Mouse (Mus musculus): ENCODE results near the gene Atp8a1. TPM values are rescaled to one million over a fixed set of nuclear protein-coding genes. Genes with fewer than 3 reads are reported as not detected.

The Atp8a1 gene
- polyA plus RNA-seq, 1 experiment = 20.6 TPM

DNA sequence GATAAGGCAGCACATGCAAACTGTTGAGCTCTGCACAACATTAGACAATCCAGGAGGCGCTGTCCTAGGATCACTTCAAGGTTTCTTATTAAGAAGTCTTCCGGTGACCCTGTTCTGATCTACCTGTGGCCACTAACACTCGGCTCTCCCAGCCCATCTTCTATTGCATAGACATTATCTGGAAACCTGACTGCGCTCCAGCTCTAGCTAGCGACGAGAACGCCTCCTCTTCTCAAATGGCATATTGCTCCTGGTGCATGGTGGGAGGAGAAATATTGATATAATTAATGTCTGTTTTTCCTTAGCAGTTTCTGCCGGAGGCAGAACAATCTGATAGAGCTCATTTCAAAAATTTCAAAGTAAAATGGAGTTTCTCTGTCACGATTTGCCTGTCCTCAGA lies 156.9 kb downstream of the Atp8a1 start:
- no peak for TF ChIP-seq EP300 (IDR thresholded peaks at IDR 0.05; ENCODE audit: insufficient read depth, low read depth, low read length)
- no peak for TF ChIP-seq CTCF (IDR thresholded peaks at IDR 0.05; ENCODE audit: low read depth, low read length)
- TF ChIP-seq POLR2A (IDR thresholded peaks at IDR 0.05; ENCODE audit: insufficient read depth, low read length) = no peak
- H3K9ac ChIP-seq (ENCODE audit: low read depth, poor library complexity, severe bottlenecking) = no peak overlapping the region

DNA sequence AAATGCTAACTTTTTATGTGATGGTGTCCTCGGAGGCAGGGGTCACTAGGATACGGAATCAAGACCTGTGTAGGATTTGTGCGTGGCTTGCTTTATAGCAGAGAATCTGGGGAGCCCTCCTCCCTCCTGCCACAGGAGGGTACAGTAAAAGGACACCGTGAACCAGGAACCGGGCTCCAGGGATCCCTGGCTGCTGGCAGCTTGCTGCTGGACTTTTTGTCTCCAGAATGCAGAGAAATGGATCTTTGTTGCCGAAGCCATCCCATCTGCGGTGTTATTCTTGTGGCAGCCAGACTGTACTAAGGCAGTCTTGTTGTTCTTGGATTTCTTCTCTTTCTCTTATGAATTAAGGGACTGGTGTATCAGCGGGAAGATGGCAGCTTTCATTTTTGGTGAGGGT lies 159.2 kb downstream of the Atp8a1 start:
- Histone ChIP-seq H3K4me3 (ENCODE audit: low read depth, low read length) (no peak overlapping the region), H3K27me3 (ENCODE audit: control insufficient read depth, insufficient read depth, low read length, poor library complexity, severe bottlenecking) (no peaks in the 10 kb centered on the region; the same call in 1 of the 2 replicates), H3K9ac (ENCODE audit: low read depth, poor library complexity, severe bottlenecking) (no peak overlapping the region), H3K36me3 (ENCODE audit: control insufficient read depth, insufficient read depth, low read length, poor library complexity, severe bottlenecking) (no peaks in the 10 kb centered on the region), H3K27ac (ENCODE audit: insufficient read depth, low read length) (no peak overlapping the region), H3K9me3 (replicated peaks; ENCODE audit: control insufficient read depth, insufficient read depth, low read length, poor library complexity, severe bottlenecking) (no peaks in the 10 kb centered on the region), H3K4me1 (ENCODE audit: control insufficient read depth, insufficient read depth, low read length) (no peaks in the 10 kb centered on the region)
- TF ChIP-seq EP300 (IDR thresholded peaks at IDR 0.05; ENCODE audit: insufficient read depth, low read depth, low read length) (no peak), CTCF (IDR thresholded peaks at IDR 0.05; ENCODE audit: low read depth, low read length) (no peak), POLR2A (IDR thresholded peaks at IDR 0.05; ENCODE audit: insufficient read depth, low read length) (no peak)

More for the DNA sequence above, 156.9 kb downstream of the Atp8a1 start:
- H3K4me3 ChIP-seq (ENCODE audit: low read depth, low read length) = no peak overlapping the region
- no peaks in the 10 kb centered on the region for H3K9me3 ChIP-seq (replicated peaks; ENCODE audit: control insufficient read depth, insufficient read depth, low read length, poor library complexity, severe bottlenecking)
- H3K27me3 ChIP-seq (ENCODE audit: control insufficient read depth, insufficient read depth, low read length, poor library complexity, severe bottlenecking) = no peaks in the 10 kb centered on the region; the same call in 1 of the 2 replicates
- no peaks in the 10 kb centered on the region for H3K4me1 ChIP-seq (ENCODE audit: control insufficient read depth, insufficient read depth, low read length)
- H3K36me3 ChIP-seq (ENCODE audit: control insufficient read depth, insufficient read depth, low read length, poor library complexity, severe bottlenecking) = no peaks in the 10 kb centered on the region
- H3K27ac ChIP-seq (ENCODE audit: insufficient read depth, low read length) = no peak overlapping the region

DNA sequence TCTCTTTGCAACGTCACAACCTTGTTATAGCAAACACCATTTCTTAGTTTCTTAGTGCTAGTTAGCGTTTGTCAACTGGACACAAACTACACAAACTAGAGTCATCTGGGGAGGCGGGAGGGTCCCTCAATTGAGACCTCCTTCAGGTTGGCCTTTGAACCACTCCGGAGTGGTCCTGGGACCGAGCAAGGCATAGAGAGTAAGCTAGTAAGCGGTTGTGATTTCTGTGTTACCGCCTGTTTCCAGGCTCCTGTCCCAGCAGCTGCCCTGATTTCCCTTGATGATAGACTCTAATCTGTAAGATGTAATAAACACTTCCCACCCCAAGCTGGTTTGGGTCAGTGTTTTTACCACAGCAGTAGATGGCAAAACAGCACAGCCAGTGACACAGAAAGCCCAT lies 161.3 kb downstream of the Atp8a1 start:
- H3K27ac ChIP-seq (ENCODE audit: insufficient read depth, low read length) = no peak overlapping the region
- no peaks in the 10 kb centered on the region for H3K27me3 ChIP-seq (ENCODE audit: control insufficient read depth, insufficient read depth, low read length, poor library complexity, severe bottlenecking)
- no peaks in the 10 kb centered on the region for H3K4me1 ChIP-seq (ENCODE audit: control insufficient read depth, insufficient read depth, low read length)
- H3K9ac ChIP-seq (ENCODE audit: low read depth, poor library complexity, severe bottlenecking) = no peak overlapping the region
- H3K9me3 ChIP-seq (replicated peaks; ENCODE audit: control insufficient read depth, insufficient read depth, low read length, poor library complexity, severe bottlenecking) = no peaks in the 10 kb centered on the region
- H3K4me3 ChIP-seq (ENCODE audit: low read depth, low read length) = no peak overlapping the region
- TF ChIP-seq EP300 (IDR thresholded peaks at IDR 0.05; ENCODE audit: insufficient read depth, low read depth, low read length) (no peak), CTCF (IDR thresholded peaks at IDR 0.05; ENCODE audit: low read depth, low read length) (no peak), POLR2A (IDR thresholded peaks at IDR 0.05; ENCODE audit: insufficient read depth, low read length) (no peak)
- H3K36me3 ChIP-seq (ENCODE audit: control insufficient read depth, insufficient read depth, low read length, poor library complexity, severe bottlenecking) = no peaks in the 10 kb centered on the region

DNA sequence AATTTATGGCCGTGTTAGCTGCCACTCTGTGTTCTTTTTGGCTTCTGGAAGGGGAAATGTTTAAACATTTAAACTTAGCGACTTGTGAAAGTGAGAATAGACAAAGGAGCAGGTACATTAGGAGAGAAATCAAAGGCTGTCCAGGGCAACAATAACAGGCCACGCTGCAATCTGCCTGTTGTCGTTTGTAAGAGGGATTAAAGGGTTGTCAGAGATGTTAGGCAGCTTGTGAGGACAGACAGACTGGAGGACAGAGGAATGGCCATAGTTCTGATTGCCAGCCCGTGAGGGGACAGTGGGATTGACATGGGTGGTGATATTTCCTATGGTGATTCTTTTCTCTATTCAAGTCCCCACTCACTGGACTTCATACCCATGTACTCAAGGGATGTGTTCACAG lies 161.8 kb downstream of the Atp8a1 start:
- TF ChIP-seq CTCF (IDR thresholded peaks at IDR 0.05; ENCODE audit: low read depth, low read length) = no peak
- no peak for TF ChIP-seq EP300 (IDR thresholded peaks at IDR 0.05; ENCODE audit: insufficient read depth, low read depth, low read length)
- TF ChIP-seq POLR2A (IDR thresholded peaks at IDR 0.05; ENCODE audit: insufficient read depth, low read length) = no peak
- H3K9me3 ChIP-seq (replicated peaks; ENCODE audit: control insufficient read depth, insufficient read depth, low read length, poor library complexity, severe bottlenecking) = no peaks in the 10 kb centered on the region
- H3K36me3 ChIP-seq (ENCODE audit: control insufficient read depth, insufficient read depth, low read length, poor library complexity, severe bottlenecking) = no peaks in the 10 kb centered on the region
- no peak overlapping the region for H3K4me3 ChIP-seq (ENCODE audit: low read depth, low read length)
- no peak overlapping the region for H3K9ac ChIP-seq (ENCODE audit: low read depth, poor library complexity, severe bottlenecking)
- no peak overlapping the region for H3K27ac ChIP-seq (ENCODE audit: insufficient read depth, low read length)
- H3K27me3 ChIP-seq (ENCODE audit: control insufficient read depth, insufficient read depth, low read length, poor library complexity, severe bottlenecking) = no peaks in the 10 kb centered on the region
- H3K4me1 ChIP-seq (ENCODE audit: control insufficient read depth, insufficient read depth, low read length) = no peaks in the 10 kb centered on the region

DNA sequence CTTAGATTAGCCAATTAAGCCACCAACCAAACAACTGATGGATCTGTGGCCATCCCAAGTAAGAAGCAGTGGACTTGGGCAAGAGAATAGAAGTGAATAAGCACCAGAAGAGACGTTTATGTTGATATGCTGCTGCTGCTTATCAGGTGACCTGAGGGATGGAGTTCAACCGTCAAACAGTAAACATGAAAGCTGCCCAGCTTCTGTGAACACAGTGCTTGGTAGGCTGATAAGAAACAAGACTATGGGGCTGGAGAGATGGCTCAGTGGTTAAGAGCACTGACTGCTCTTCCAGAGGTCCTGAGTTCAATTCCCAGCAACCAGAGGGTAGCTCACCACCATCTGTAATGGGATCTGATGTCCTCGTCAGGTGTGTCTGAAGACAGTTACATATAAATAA lies 168.4 kb downstream of the Atp8a1 start:
- Histone ChIP-seq H3K36me3 (ENCODE audit: control insufficient read depth, insufficient read depth, low read length, poor library complexity, severe bottlenecking) (no peaks in the 10 kb centered on the region), H3K27ac (ENCODE audit: insufficient read depth, low read length) (no peak overlapping the region), H3K9ac (ENCODE audit: low read depth, poor library complexity, severe bottlenecking) (no peak overlapping the region), H3K4me3 (ENCODE audit: low read depth, low read length) (no peak overlapping the region), H3K4me1 (ENCODE audit: control insufficient read depth, insufficient read depth, low read length) (no peaks in the 10 kb centered on the region), H3K27me3 (ENCODE audit: control insufficient read depth, insufficient read depth, low read length, poor library complexity, severe bottlenecking) (no peaks in the 10 kb centered on the region), H3K9me3 (replicated peaks; ENCODE audit: control insufficient read depth, insufficient read depth, low read length, poor library complexity, severe bottlenecking) (peaks cover 21% of the 10 kb centered on the region)
- TF ChIP-seq EP300 (IDR thresholded peaks at IDR 0.05; ENCODE audit: insufficient read depth, low read depth, low read length) = no peak
- no peak for TF ChIP-seq CTCF (IDR thresholded peaks at IDR 0.05; ENCODE audit: low read depth, low read length)
- no peak for TF ChIP-seq POLR2A (IDR thresholded peaks at IDR 0.05; ENCODE audit: insufficient read depth, low read length)

DNA sequence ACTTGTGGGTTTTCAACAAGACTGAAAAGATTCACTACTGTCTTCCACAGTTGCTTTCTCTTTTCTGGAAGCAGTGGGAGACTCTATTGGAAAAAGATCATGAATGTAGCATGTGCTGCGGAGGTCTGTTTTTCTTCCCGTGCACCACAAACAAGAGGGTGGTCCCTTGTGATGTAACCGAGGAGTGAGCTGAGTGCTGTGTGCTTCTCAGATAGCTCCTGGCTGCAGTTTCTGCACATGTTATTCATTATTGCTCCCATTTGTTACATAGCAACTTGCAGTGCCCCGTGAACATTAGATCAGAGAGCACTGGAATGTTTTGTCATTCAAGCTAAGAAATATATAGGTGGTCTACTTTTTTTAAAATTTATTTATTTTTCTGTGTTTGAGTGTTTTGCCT lies 174.2 kb downstream of the Atp8a1 start:
- H3K9me3 ChIP-seq (replicated peaks; ENCODE audit: control insufficient read depth, insufficient read depth, low read length, poor library complexity, severe bottlenecking) = peaks cover 21% of the 10 kb centered on the region
- no peak overlapping the region for H3K27ac ChIP-seq (ENCODE audit: insufficient read depth, low read length)
- no peak overlapping the region for H3K9ac ChIP-seq (ENCODE audit: low read depth, poor library complexity, severe bottlenecking)
- no peaks in the 10 kb centered on the region for H3K4me1 ChIP-seq (ENCODE audit: control insufficient read depth, insufficient read depth, low read length)
- no peak overlapping the region for H3K4me3 ChIP-seq (ENCODE audit: low read depth, low read length)
- H3K27me3 ChIP-seq (ENCODE audit: control insufficient read depth, insufficient read depth, low read length, poor library complexity, severe bottlenecking) = no peaks in the 10 kb centered on the region
- no peaks in the 10 kb centered on the region for H3K36me3 ChIP-seq (ENCODE audit: control insufficient read depth, insufficient read depth, low read length, poor library complexity, severe bottlenecking)
- TF ChIP-seq CTCF (IDR thresholded peaks at IDR 0.05; ENCODE audit: low read depth, low read length) (no peak), EP300 (IDR thresholded peaks at IDR 0.05; ENCODE audit: insufficient read depth, low read depth, low read length) (no peak)
